In the genomic region with DNA sequence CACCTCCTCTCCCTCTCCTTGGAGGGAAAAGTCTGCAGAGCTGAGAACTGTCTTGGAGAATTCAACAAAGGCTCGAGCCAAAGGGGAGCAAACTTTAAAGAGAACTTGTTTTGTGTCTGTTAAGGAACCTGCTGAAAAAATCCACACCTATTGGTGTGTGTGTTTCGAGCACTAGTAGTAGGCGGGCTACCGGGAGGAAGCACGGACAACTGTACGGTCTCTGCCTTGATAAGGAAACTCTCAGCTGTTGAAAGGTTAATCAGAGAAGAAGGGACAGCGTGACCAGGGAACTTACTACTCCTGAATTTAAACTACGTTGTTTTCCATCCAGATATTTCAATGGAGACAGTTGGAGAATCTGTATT, we compare ENCODE assay signal across 7 mouse cellular contexts.
DNase-seq lines count a peak whose midpoint lies in the region; ATAC-seq and TF ChIP-seq lines count a peak whose summit lies in the region.

No protein-coding gene starts in this region.

- peak overlapping the region; percentile 40; the same call in 1 of the 2 replicates for H3K9ac ChIP-seq in limb, embryonic 15.5 days

- no peak for TF ChIP-seq CTCF in thymus, adult 2 months (IDR thresholded peaks at IDR 0.05; ENCODE audit: borderline replicate concordance, control insufficient read depth, extremely low read depth, insufficient read depth, low read length, poor library complexity)

- peak overlapping the region; percentile 54 for H3K27ac ChIP-seq in thymus, adult 2 months (ENCODE audit: control insufficient read depth, insufficient read depth, low read length)
- H3K27ac ChIP-seq in limb, embryonic 15.5 days: peak overlapping the region; percentile 96

- H3K4me3 ChIP-seq in thymus, adult 2 months (ENCODE audit: control insufficient read depth, insufficient read depth, low read length): peak overlapping the region; percentile 68
- H3K4me3 ChIP-seq in limb, embryonic 15.5 days: peak overlapping the region; percentile 49

- no peaks in the 10 kb centered on the region for H3K36me3 ChIP-seq in thymus, adult 2 months (ENCODE audit: control insufficient read depth, insufficient read depth, low read length)
- peaks cover 4% of the 10 kb centered on the region; the same call in 1 of the 2 replicates for H3K36me3 ChIP-seq in limb, embryonic 15.5 days
- H3K36me3 ChIP-seq in splenic B cell, adult 2 months (ENCODE audit: control insufficient read depth, insufficient read depth, low read length, poor library complexity, severe bottlenecking): no peaks in the 10 kb centered on the region

- H3K4me2 ChIP-seq in limb, embryonic 15.5 days: peak overlapping the region; percentile 67

- no peaks in the 10 kb centered on the region for H3K27me3 ChIP-seq in thymus, adult 2 months (ENCODE audit: control insufficient read depth, insufficient read depth, low read length)
- no peaks in the 10 kb centered on the region for H3K27me3 ChIP-seq in limb, embryonic 15.5 days
- no peaks in the 10 kb centered on the region for H3K27me3 ChIP-seq in splenic B cell, adult 2 months (ENCODE audit: control insufficient read depth, insufficient read depth, low read length, poor library complexity, severe bottlenecking)

- H3K9me3 ChIP-seq in limb, embryonic 15.5 days: no peaks in the 10 kb centered on the region

- peaks cover 20% of the 10 kb centered on the region for H3K4me1 ChIP-seq in thymus, adult 2 months (replicated peaks; ENCODE audit: control insufficient read depth, insufficient read depth, low read length)
- peaks cover 74% of the 10 kb centered on the region for H3K4me1 ChIP-seq in limb, embryonic 15.5 days

- no peak for DNase-seq in thymus, adult 2 months
- DNase-seq in thymus, postnatal 25 days: no peak
- DNase-seq in splenic B cell, adult 2 months (ENCODE audit: low read depth, low spot score): peak; percentile 36
- DNase-seq in T-cell, adult 2 months (ENCODE audit: low spot score): no peak
- no peak for DNase-seq in cerebellum, adult 11-12 months

- 0% methylated on average over 8 of the region's 8 CpGs for WGBS in thymus, adult 2 months
- WGBS in limb, embryonic 15.5 days: 2% methylated on average over 8 of the region's 8 CpGs

- peak; percentile 48 for ATAC-seq in erythroblast, adult 5-6 weeks (replicated peaks; ENCODE audit: low FRiP score, poor library complexity, severe bottlenecking)
- ATAC-seq in limb, embryonic 15.5 days (ENCODE audit: insufficient number of reproducible peaks, low FRiP score, low TSS enrichment, low read depth): no peak

- TF ChIP-seq POLR2A in thymus, adult 2 months (IDR thresholded peaks at IDR 0.05; ENCODE audit: control insufficient read depth, extremely low read depth, insufficient read depth, low read length, poor library complexity): no peak
